Mouse (Mus musculus): ENCODE results near the gene Jup. TPM values are rescaled to one million over a fixed set of nuclear protein-coding genes. Genes with fewer than 3 reads are reported as not detected.
A peak's percentile ranks its signal among the peaks of the same experiment; 100 is the strongest.

The Jup gene
- polyA plus RNA-seq, 1 experiment from 2014 or later, result 140 TPM

- 39% methylated on average over 2 of the region's 2 CpGs for WGBS
- no peak for ATAC-seq (replicated peaks; ENCODE audit: extremely low read depth, insufficient read depth, low FRiP score)
- no peaks in the 10 kb centered on the region for H3K36me3 ChIP-seq (ENCODE audit: control insufficient read depth, insufficient read depth)
- H3K4me2 ChIP-seq (ENCODE audit: low read depth, low read length), result peak overlapping the region; percentile 34
- no peak overlapping the region for H3K4me3 ChIP-seq (ENCODE audit: low read length)
- H3K27me3 ChIP-seq (ENCODE audit: control insufficient read depth, insufficient read depth, low read length), result no peaks in the 10 kb centered on the region
- H3K27ac ChIP-seq (ENCODE audit: low read length), result peak overlapping the region; percentile 95
- H3K9me3 ChIP-seq (replicated peaks; ENCODE audit: control insufficient read depth, low read length), result no peaks in the 10 kb centered on the region
- peak overlapping the region; percentile 16 for H3K9ac ChIP-seq (ENCODE audit: low read length)
- peaks cover 50% of the 10 kb centered on the region for H3K4me1 ChIP-seq (ENCODE audit: control insufficient read depth, insufficient read depth, low read length)
Observed at GRCm38 (mm10) chr11:100402682-100403081, 5.1 kb upstream of the Jup start.

- Histone ChIP-seq H3K4me2 (ENCODE audit: low read depth, low read length) (peak overlapping the region; percentile 48), H3K9me3 (replicated peaks; ENCODE audit: control insufficient read depth, low read length) (no peaks in the 10 kb centered on the region), H3K27me3 (ENCODE audit: control insufficient read depth, insufficient read depth, low read length) (no peaks in the 10 kb centered on the region), H3K27ac (ENCODE audit: low read length) (peak overlapping the region; percentile 95), H3K9ac (ENCODE audit: low read length) (peak overlapping the region; percentile 47), H3K4me3 (ENCODE audit: low read length) (peak overlapping the region; percentile 13; the same call in 1 of the 2 replicates), H3K36me3 (ENCODE audit: control insufficient read depth, insufficient read depth) (no peaks in the 10 kb centered on the region), H3K4me1 (ENCODE audit: control insufficient read depth, insufficient read depth, low read length) (peaks cover 50% of the 10 kb centered on the region)
- peak; percentile 46 for ATAC-seq (replicated peaks; ENCODE audit: extremely low read depth, insufficient read depth, low FRiP score)
- WGBS, result 10% methylated on average over 6 of the region's 6 CpGs
Observed at GRCm38 (mm10) chr11:100402240-100402639, 4.7 kb upstream of the Jup start.

GRCm38 (mm10) chr11:100400842-100401241, 3.3 kb upstream of the Jup start:
- 52% methylated on average over 6 of the region's 6 CpGs for WGBS
- Histone ChIP-seq H3K4me1 (ENCODE audit: control insufficient read depth, insufficient read depth, low read length) (peaks cover 55% of the 10 kb centered on the region), H3K36me3 (ENCODE audit: control insufficient read depth, insufficient read depth) (no peaks in the 10 kb centered on the region), H3K27me3 (ENCODE audit: control insufficient read depth, insufficient read depth, low read length) (no peaks in the 10 kb centered on the region), H3K4me2 (ENCODE audit: low read depth, low read length) (no peak overlapping the region), H3K4me3 (ENCODE audit: low read length) (no peak overlapping the region), H3K9ac (ENCODE audit: low read length) (no peak overlapping the region), H3K9me3 (replicated peaks; ENCODE audit: control insufficient read depth, low read length) (no peaks in the 10 kb centered on the region), H3K27ac (ENCODE audit: low read length) (peak overlapping the region; percentile 95)
- ATAC-seq (replicated peaks; ENCODE audit: extremely low read depth, insufficient read depth, low FRiP score), result no peak

GRCm38 (mm10) chr11:100399727-100400538, 2.4 kb upstream of the Jup start:
- 69% methylated on average over 12 of the region's 12 CpGs for WGBS
- Histone ChIP-seq H3K27ac (ENCODE audit: low read length) (peak overlapping the region; percentile 53), H3K36me3 (ENCODE audit: control insufficient read depth, insufficient read depth) (no peaks in the 10 kb centered on the region), H3K4me1 (ENCODE audit: control insufficient read depth, insufficient read depth, low read length) (peaks cover 61% of the 10 kb centered on the region), H3K9me3 (replicated peaks; ENCODE audit: control insufficient read depth, low read length) (no peaks in the 10 kb centered on the region), H3K4me3 (ENCODE audit: low read length) (no peak overlapping the region), H3K4me2 (ENCODE audit: low read depth, low read length) (no peak overlapping the region), H3K9ac (ENCODE audit: low read length) (no peak overlapping the region), H3K27me3 (ENCODE audit: control insufficient read depth, insufficient read depth, low read length) (no peaks in the 10 kb centered on the region)
- ATAC-seq (replicated peaks; ENCODE audit: extremely low read depth, insufficient read depth, low FRiP score), result no peak

GRCm38 (mm10) chr11:100399320-100399719, 1.8 kb upstream of the Jup start:
- H3K4me2 ChIP-seq (ENCODE audit: low read depth, low read length), result no peak overlapping the region
- no peaks in the 10 kb centered on the region for H3K36me3 ChIP-seq (ENCODE audit: control insufficient read depth, insufficient read depth)
- 0 out of 2 replicates have a peak overlapping the region, but pooled peaks have one; percentile 17 for H3K27ac ChIP-seq (ENCODE audit: low read length)
- H3K9me3 ChIP-seq (replicated peaks; ENCODE audit: control insufficient read depth, low read length), result no peaks in the 10 kb centered on the region
- peaks cover 67% of the 10 kb centered on the region for H3K4me1 ChIP-seq (ENCODE audit: control insufficient read depth, insufficient read depth, low read length)
- no peak overlapping the region for H3K9ac ChIP-seq (ENCODE audit: low read length)
- 64% methylated on average over 9 of the region's 9 CpGs for WGBS
- H3K4me3 ChIP-seq (ENCODE audit: low read length), result no peak overlapping the region
- H3K27me3 ChIP-seq (ENCODE audit: control insufficient read depth, insufficient read depth, low read length), result no peaks in the 10 kb centered on the region
- ATAC-seq (replicated peaks; ENCODE audit: extremely low read depth, insufficient read depth, low FRiP score), result no peak

GRCm38 (mm10) chr11:100398517-100398916, 954 bp upstream of the Jup start:
- Histone ChIP-seq H3K27me3 (ENCODE audit: control insufficient read depth, insufficient read depth, low read length) (no peaks in the 10 kb centered on the region), H3K27ac (ENCODE audit: low read length) (no peak overlapping the region), H3K4me1 (ENCODE audit: control insufficient read depth, insufficient read depth, low read length) (peaks cover 67% of the 10 kb centered on the region), H3K9me3 (replicated peaks; ENCODE audit: control insufficient read depth, low read length) (no peaks in the 10 kb centered on the region), H3K36me3 (ENCODE audit: control insufficient read depth, insufficient read depth) (no peaks in the 10 kb centered on the region), H3K4me3 (ENCODE audit: low read length) (no peak overlapping the region), H3K9ac (ENCODE audit: low read length) (no peak overlapping the region), H3K4me2 (ENCODE audit: low read depth, low read length) (no peak overlapping the region)
- ATAC-seq (replicated peaks; ENCODE audit: extremely low read depth, insufficient read depth, low FRiP score), result no peak
- 90% methylated on average over 7 of the region's 7 CpGs for WGBS

- Histone ChIP-seq H3K9ac (ENCODE audit: low read length) (peak overlapping the region; percentile 88), H3K4me2 (ENCODE audit: low read depth, low read length) (peak overlapping the region; percentile 81), H3K36me3 (ENCODE audit: control insufficient read depth, insufficient read depth) (no peaks in the 10 kb centered on the region), H3K27me3 (ENCODE audit: control insufficient read depth, insufficient read depth, low read length) (no peaks in the 10 kb centered on the region), H3K4me1 (ENCODE audit: control insufficient read depth, insufficient read depth, low read length) (peaks cover 66% of the 10 kb centered on the region), H3K4me3 (ENCODE audit: low read length) (peak overlapping the region; percentile 76), H3K27ac (ENCODE audit: low read length) (peak overlapping the region; percentile 89), H3K9me3 (replicated peaks; ENCODE audit: control insufficient read depth, low read length) (no peaks in the 10 kb centered on the region)
- ATAC-seq (replicated peaks; ENCODE audit: extremely low read depth, insufficient read depth, low FRiP score), result peak; percentile 12
- WGBS, result 1% methylated on average over 42 of the region's 42 CpGs
Observed at GRCm38 (mm10) chr11:100396886-100397599, 520 bp downstream of the Jup start.

- peaks cover 67% of the 10 kb centered on the region for H3K4me1 ChIP-seq (ENCODE audit: control insufficient read depth, insufficient read depth, low read length)
- H3K9me3 ChIP-seq (replicated peaks; ENCODE audit: control insufficient read depth, low read length), result no peaks in the 10 kb centered on the region
- peak overlapping the region; percentile 88 for H3K9ac ChIP-seq (ENCODE audit: low read length)
- H3K27ac ChIP-seq (ENCODE audit: low read length), result peak overlapping the region; percentile 89
- no peak for ATAC-seq (replicated peaks; ENCODE audit: extremely low read depth, insufficient read depth, low FRiP score)
- 9% methylated on average over 17 of the region's 17 CpGs for WGBS
- H3K36me3 ChIP-seq (ENCODE audit: control insufficient read depth, insufficient read depth), result no peaks in the 10 kb centered on the region
- peak overlapping the region; percentile 76 for H3K4me3 ChIP-seq (ENCODE audit: low read length)
- H3K27me3 ChIP-seq (ENCODE audit: control insufficient read depth, insufficient read depth, low read length), result no peaks in the 10 kb centered on the region
- H3K4me2 ChIP-seq (ENCODE audit: low read depth, low read length), result peak overlapping the region; percentile 81
Observed at GRCm38 (mm10) chr11:100395861-100396631, 1.5 kb downstream of the Jup start.

Data from heart, embryonic 16.5 days (tissue).